Mouse (Mus musculus) cerebral cortex, adult 2 months (tissue): ENCODE data around the gene C130032M10Rik.

ENCODE experiments used
- WGBS: fragments of 180-500 bp; shearing (Covaris S2); methylation state at CpG from one replicate; pipeline ENCODE4 v1.1.7; 2018; 5-methylcytosine and 5-hydroxymethylcytosine counted together

The C130032M10Rik gene

GRCm38 (mm10) chr9:114515364-114515763 lies at the start of gene C130032M10Rik:
TSS of gene C130032M10Rik (plus strand) at chr9:114515697.
- 44% methylated on average over 11 of the region's 11 CpGs for WGBS

DNA sequence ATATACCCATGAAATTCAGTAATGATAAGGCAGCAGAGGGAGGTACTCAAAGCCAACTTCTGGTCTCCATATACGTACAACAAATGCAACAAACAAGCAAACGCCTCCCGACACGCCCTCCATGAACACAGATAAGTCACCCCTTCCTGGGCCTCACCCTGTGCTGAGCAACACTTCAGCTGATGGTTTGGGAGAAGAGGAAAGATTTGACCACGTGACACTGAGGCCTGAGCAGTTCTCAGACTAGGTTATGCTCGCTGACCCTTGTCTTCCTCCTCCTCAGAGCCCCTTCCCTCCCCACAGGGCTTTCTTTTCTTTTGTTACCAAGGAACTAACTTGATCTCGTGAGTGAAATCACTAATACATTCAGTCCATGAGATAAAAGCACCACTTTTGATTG lies 48.6 kb upstream of the C130032M10Rik start:
- WGBS: 86% methylated on average over 7 of the region's 7 CpGs

- WGBS: 94% methylated on average over 5 of the region's 5 CpGs
These were observed 47.3 kb upstream of the C130032M10Rik start for GRCm38 (mm10) chr9:114468217-114468616.

- 99% methylated on average over 4 of the region's 4 CpGs for WGBS
These were observed 46.8 kb upstream of the C130032M10Rik start for GRCm38 (mm10) chr9:114468701-114469100.

- WGBS: 92% methylated on average over 7 of the region's 7 CpGs
These were observed 43.6 kb upstream of the C130032M10Rik start for GRCm38 (mm10) chr9:114471892-114472291.

DNA sequence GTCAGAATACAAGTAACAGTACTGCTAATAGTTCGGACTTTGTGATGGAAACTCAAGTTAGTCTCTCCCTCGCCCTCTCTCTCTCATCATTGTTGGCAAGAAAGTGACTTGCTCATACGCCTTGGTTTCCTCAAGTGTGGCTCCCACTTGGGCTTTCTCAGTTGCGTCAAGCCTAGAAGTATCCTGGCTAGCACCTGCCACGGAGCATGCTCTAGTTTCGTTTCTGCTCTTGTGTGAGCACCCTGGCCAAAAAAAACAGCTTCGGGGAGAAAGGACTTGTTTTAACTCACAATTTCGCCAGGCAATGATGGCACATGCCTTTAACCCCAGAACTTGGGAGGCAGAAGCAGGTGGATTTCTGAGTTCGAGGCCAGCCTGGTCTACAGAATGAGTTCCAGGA lies 38.5 kb upstream of the C130032M10Rik start:
- WGBS: 86% methylated on average over 9 of the region's 9 CpGs

DNA sequence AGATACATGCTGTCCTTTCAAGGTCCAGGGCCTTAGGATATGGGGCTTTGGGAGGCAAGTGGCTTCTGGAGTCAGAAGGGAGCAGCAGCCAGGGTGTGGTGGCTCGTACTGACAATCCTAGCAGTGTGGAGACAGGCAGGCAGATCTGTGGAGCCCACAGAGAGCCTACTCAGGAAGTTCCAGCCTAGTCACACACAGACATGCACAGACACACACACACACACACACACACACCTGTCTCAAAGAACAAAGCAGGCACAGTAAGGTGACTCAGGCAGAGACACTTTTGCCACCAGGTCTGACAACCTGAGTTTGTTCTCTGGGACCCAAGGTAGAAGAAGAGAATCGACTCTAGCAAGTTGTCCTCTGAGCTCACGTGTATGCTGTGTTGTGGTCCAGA lies 34.6 kb upstream of the C130032M10Rik start:
- WGBS: 87% methylated on average over 3 of the region's 3 CpGs

GRCm38 (mm10) chr9:114484771-114485170 lies 30.7 kb upstream of the C130032M10Rik start:
- 81% methylated on average over 5 of the region's 5 CpGs for WGBS

DNA sequence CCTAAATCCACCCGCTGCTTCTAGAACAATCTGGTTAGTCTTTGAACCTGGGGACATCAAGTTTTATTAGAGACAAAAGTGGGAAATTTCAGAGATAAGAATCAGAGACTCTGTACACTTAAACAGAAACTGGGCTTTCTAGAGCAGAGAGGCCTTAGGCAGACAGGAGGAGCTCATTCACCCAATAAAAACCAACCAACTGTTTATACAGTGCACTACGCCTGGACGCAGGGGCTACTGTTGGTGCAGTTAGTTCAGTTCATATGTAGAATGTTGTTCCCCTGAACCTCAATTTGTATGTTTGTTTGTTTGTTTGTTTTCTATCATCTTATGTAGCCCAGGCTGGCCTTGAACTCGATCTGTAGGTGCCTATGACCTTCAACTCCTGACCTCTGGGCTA lies 28.7 kb upstream of the C130032M10Rik start:
- WGBS: 89% methylated on average over 4 of the region's 4 CpGs

- WGBS: 90% methylated on average over 23 of the region's 23 CpGs
These were observed 27.8 kb upstream of the C130032M10Rik start for GRCm38 (mm10) chr9:114487481-114488258.

DNA sequence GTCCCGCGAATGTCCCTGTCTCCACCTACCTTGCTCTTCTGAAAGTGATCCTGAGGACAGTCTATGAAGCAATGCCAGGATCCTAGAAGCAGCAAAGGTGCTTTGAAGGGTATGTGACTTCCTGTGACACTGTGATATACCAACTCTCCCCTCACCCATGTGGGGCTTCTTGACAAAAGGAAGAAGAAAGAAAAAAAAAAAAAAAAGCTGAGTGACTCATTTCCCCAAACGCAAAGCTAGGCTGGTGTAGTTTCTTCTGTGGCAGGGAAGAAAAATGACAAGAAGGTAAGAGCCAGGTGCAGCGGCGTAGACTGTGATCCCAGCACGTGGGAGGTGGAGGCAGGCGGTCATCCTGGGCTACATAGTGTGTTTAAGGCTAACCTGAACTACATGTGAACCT lies 19.0 kb upstream of the C130032M10Rik start:
- 83% methylated on average over 7 of the region's 7 CpGs for WGBS

GRCm38 (mm10) chr9:114498218-114498617 lies 17.3 kb upstream of the C130032M10Rik start:
- 13% methylated on average over 11 of the region's 11 CpGs for WGBS

DNA sequence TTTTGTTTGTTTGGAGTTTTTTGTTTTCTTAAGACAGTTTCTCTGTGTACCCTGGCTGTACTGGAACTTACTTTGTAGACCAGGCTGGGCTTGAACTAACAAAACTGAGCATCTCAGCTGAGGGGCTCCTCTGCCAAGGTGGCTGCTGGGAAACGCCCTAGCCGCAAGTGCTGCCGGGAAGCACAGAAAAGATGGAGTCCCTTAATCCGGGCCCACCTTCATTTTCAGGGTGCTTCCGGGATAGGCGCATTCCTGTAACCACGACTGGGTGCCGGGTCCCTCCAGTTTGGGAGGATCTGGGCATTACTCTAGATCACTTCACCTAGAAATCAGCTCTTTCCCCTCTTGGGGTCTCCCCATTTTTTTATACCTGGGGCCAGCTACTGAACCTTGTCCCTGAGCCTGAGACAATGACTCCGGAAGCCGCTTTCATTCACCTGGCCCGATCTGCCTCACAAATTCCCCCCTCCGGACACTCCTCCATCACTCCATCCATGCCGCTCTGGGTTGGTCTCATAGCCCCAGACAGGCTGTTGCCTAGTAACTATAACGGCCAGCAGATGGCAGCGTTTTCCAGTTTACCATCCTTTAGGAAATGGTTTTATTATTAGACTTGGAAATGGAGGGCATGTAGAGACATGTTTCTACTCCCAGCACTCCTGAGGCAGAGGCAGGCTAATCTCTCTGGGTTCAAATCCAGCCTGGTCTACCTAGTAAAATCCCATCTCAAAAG lies 15.5 kb upstream of the C130032M10Rik start:
- 34% methylated on average over 15 of the region's 15 CpGs for WGBS

DNA sequence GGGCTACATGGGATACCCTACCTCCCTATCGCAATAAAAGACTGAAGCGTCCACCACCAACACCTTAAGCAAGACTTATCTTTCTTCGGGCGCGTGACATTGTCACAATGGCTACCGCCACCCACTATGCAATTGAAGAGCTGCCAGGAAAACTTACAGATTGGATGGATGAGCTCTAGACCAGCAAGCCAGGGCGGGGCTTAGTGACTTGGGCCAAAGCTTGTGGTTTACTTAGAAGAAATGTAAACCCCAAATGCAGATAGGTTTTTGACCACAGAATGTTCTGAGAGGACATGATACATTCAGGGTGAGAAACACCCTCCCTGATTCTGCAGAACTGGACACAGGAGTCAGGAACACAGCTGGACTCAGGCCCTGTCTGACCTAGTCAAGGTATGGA lies 14.4 kb upstream of the C130032M10Rik start:
- 96% methylated on average over 7 of the region's 7 CpGs for WGBS

DNA sequence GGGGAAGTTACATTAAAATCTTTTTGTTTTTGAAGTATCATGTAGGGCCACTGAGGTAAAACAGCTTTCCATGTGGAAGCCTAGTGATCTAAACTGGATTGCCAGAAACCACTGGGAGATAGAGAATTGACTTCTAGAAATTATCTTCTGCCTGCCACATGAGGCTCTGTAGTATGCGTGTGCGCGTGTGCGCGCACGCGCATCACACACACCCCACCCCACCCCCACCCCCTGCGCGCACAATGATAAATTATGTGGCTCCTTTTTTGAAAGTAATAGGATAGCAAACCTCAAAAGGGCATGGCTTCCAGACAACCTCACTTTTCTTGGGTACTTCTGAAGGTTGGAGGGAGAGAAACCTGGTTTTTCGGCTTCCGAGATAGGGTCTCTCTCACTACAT lies 13.6 kb upstream of the C130032M10Rik start:
- 99% methylated on average over 11 of the region's 11 CpGs for WGBS

DNA sequence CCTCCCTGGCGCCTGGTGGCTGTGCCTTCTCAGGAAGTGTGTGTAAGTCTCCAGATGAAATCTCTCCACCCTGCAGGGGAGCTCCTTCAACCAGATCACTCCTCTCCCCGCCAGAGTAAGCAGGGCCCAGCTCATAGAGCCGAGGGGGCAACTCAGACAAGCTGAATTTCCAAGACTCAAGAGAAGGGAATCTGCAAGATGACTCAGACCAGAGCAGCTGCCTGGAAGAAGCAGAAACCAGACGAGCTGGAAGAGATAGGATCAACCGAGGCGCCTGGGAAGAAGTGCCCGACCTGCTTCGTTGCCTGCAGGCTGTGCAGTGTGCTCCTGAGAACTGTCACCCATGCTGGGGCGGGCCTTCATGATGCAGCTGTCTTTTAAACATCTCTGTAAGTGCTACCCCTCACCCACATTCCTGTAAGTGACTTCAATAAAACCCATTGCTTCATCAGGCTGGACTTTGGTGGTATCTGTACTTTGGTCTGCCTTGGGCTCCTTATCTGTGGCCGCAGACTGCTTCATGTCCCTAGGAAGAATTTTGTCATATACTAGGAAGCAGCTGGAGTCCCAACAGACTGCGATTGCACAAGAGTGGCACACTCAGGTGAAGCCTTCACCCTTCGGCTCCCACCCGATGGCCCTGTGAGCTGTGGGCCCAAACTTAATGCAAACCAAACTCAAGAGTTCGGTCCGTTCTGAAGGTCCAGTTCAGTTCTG lies 12.6 kb upstream of the C130032M10Rik start:
- whole genome bisulfite sequencing: 76% methylated on average over 15 of the region's 15 CpGs

- WGBS: 88% methylated on average over 9 of the region's 9 CpGs
These were observed 10.7 kb upstream of the C130032M10Rik start, which contains the start of gene Ccr4 for GRCm38 (mm10) chr9:114504816-114505215. TSS of gene Ccr4 (minus strand) at chr9:114504916.

- WGBS: 75% methylated on average over 4 of the region's 4 CpGs
These were observed 8.9 kb upstream of the C130032M10Rik start for GRCm38 (mm10) chr9:114506564-114506963.

DNA sequence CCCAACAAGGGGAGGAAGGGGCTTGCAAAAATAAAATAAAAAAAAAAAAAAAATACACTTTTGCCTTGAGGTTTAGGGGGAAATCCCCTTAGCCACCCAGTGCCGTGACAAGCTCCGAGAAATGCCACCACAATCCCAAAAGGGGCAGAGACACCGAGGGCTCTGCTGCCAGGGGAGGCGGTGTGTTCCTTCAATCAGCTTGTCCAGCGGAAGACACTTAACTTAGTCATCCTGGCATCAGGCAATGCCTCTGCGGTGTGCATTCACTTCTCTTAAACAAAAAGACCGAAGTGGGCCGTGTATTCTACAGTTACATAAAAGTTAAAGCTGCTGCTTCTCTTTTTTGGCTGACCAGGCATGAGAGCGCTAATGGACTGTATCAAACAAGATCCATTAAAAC lies 8.1 kb upstream of the C130032M10Rik start:
- WGBS: 78% methylated on average over 9 of the region's 9 CpGs

- WGBS: 93% methylated on average over 9 of the region's 9 CpGs
These were observed 5.7 kb upstream of the C130032M10Rik start for GRCm38 (mm10) chr9:114509785-114510184.

- WGBS: 97% methylated on average over 21 of the region's 21 CpGs
These were observed 2.7 kb upstream of the C130032M10Rik start for GRCm38 (mm10) chr9:114512831-114513230.

- WGBS: 87% methylated on average over 13 of the region's 13 CpGs
These were observed 2.5 kb downstream of the C130032M10Rik start for GRCm38 (mm10) chr9:114517924-114518497.
